Mouse (Mus musculus) forebrain, postnatal 0 days (tissue): ENCODE data around the gene Enpp3. TPM values are rescaled to one million over a fixed set of nuclear protein-coding genes. Genes with fewer than 3 reads are reported as not detected.
A peak's percentile ranks its signal among the peaks of the same experiment; 100 is the strongest.

Experiments used
- ATAC-seq: fragments of 200-750 bp; cut with Nextera tagmentation; 2 replicates; pipeline ENCODE4 v1.8.0; 2017; ENCODE audit warnings: mild to moderate bottlenecking, moderate library complexity
- DNase-seq: peaks from one replicate; pipeline ENCODE4 v3.0.0-alpha.2; 2015
- H3K27ac ChIP-seq: fragments of 300-500 bp; sonication (generic); 2 replicates; pipeline ENCODE4 v1.5.1; 2014; ENCODE audit warnings: low read depth, mild to moderate bottlenecking, antibody characterized with exemption, low read length, moderate library complexity, mixed read lengths
- H3K27me3 ChIP-seq: fragments of 300-500 bp; sonication (generic); 2 replicates; pipeline ENCODE4 v1.6.1; 2014; ENCODE audit warnings: mild to moderate bottlenecking, low read length, mixed read lengths; ENCODE audit not compliant: insufficient read depth
- H3K36me3 ChIP-seq: fragments of 300-500 bp; sonication (generic); 2 replicates; pipeline ENCODE4 v1.6.1; 2014; ENCODE audit warnings: mild to moderate bottlenecking, moderate library complexity; ENCODE audit not compliant: insufficient read depth
- H3K4me1 ChIP-seq: fragments of 300-500 bp; sonication (generic); 2 replicates; pipeline ENCODE4 v1.6.1; 2014; ENCODE audit warnings: antibody characterized with exemption; ENCODE audit not compliant: insufficient read depth
- H3K4me2 ChIP-seq: fragments of 300-500 bp; sonication (generic); 2 replicates; pipeline ENCODE4 v1.6.1; 2014; ENCODE audit warnings: low read depth, mild to moderate bottlenecking, moderate library complexity
- H3K4me3 ChIP-seq: fragments of 300-500 bp; sonication (generic); 2 replicates; pipeline ENCODE4 v1.5.1; 2014; ENCODE audit warnings: low read depth, low read length, mixed read lengths
- H3K9ac ChIP-seq: fragments of 300-500 bp; sonication (generic); 2 replicates; pipeline ENCODE4 v1.6.1; 2014; ENCODE audit warnings: mild to moderate bottlenecking
- H3K9me3 ChIP-seq: fragments of 300-500 bp; sonication (generic); 2 replicates; pipeline ENCODE4 v1.6.1; 2016; ENCODE audit warnings: low read length
- CTCF ChIP-seq: sonication (generic); IDR thresholded peaks from 2 replicates; pipeline ENCODE4 v1.5.1; 2016; ENCODE audit warnings: antibody characterized with exemption, control low read depth, low read depth
- whole genome bisulfite sequencing: fragments of 180-500 bp; shearing (Covaris S2); extraction: QIAGEN DNeasy Blood & Tissue Kit; methylation state at CpG from one replicate; pipeline ENCODE4 v1.1.7; 2014; 5-methylcytosine and 5-hydroxymethylcytosine counted together
- polyA plus RNA-seq: library from polyadenylated mRNA; unstranded; fragments of >200 nt; fragmentation: Nextera tagmentation; extraction: Ambion mirVana; gene quantifications from 2 replicates; pipeline ENCODE4 v1.2.1, GENCODE M21; 2015
- total RNA-seq: library from RNA; depleted of rRNA; stranded (reverse); fragments of >200 nt; gene quantifications from 2 replicates; pipeline ENCODE4 v1.2.3, GENCODE M21; 2014; rRNA removed

Gene Enpp3
- total and polyA plus RNA-seq, 2 experiments from 2014 or later, result 1.7 to 2.5 TPM

GRCm38 (mm10) chr10:24735027-24735777, 107.4 kb downstream of the Enpp3 start:
- Histone ChIP-seq H3K9ac (no peak overlapping the region), H3K9me3 (no peaks in the 10 kb centered on the region), H3K36me3 (no peaks in the 10 kb centered on the region), H3K27ac (no peak overlapping the region), H3K4me3 (no peak overlapping the region), H3K4me1 (no peaks in the 10 kb centered on the region), H3K4me2 (no peak overlapping the region), H3K27me3 (no peaks in the 10 kb centered on the region)
- 93% methylated on average over 5 of the region's 5 CpGs for WGBS
- TF ChIP-seq CTCF, result no peak
- ATAC-seq (no peak), DNase-seq (no peak)

GRCm38 (mm10) chr10:24727478-24727877, 115.1 kb downstream of the Enpp3 start:
- no peaks in the 10 kb centered on the region for H3K36me3 ChIP-seq
- H3K4me3 ChIP-seq, result no peak overlapping the region
- H3K27ac ChIP-seq, result no peak overlapping the region
- no peak overlapping the region for H3K9ac ChIP-seq
- no peak overlapping the region for H3K4me2 ChIP-seq
- H3K27me3 ChIP-seq, result no peaks in the 10 kb centered on the region
- WGBS, result 95% methylated on average over 4 of the region's 4 CpGs
- H3K9me3 ChIP-seq, result no peaks in the 10 kb centered on the region
- H3K4me1 ChIP-seq, result no peaks in the 10 kb centered on the region
- ATAC-seq, result no peak
- TF ChIP-seq CTCF, result no peak
- DNase-seq, result no peak

- H3K4me2 ChIP-seq, result no peak overlapping the region
- H3K4me1 ChIP-seq, result no peaks in the 10 kb centered on the region
- H3K36me3 ChIP-seq, result no peaks in the 10 kb centered on the region
- no peak overlapping the region for H3K9ac ChIP-seq
- no peak overlapping the region for H3K4me3 ChIP-seq
- 79% methylated on average over 2 of the region's 2 CpGs for WGBS
- ATAC-seq (peak; percentile 76), DNase-seq (no peak)
- H3K9me3 ChIP-seq, result no peaks in the 10 kb centered on the region
- no peaks in the 10 kb centered on the region for H3K27me3 ChIP-seq
- H3K27ac ChIP-seq, result no peak overlapping the region
- TF ChIP-seq CTCF, result no peak
Measured at GRCm38 (mm10) chr10:24725197-24725596, 117.4 kb downstream of the Enpp3 start.

Other genes with a start within 250 kb of the Enpp3 start
- gene Ccn2, start 247.4 kb downstream of the Enpp3 start, total RNA-seq, result 13.7 and 18.6 TPM in 2 replicates
- 2.9 and 4.4 TPM in 2 replicates for gene Ccn2, start 247.4 kb downstream of the Enpp3 start, polyA plus RNA-seq
- 3.7 and 6.1 TPM in 2 replicates for gene Enpp1, start 130.7 kb downstream of the Enpp3 start, total RNA-seq
- gene Enpp1, start 130.7 kb downstream of the Enpp3 start, polyA plus RNA-seq, result 2.2 TPM in 2 replicates
- 36.2 and 41.7 TPM in 2 replicates for gene Med23, start 27.2 kb upstream of the Enpp3 start, total RNA-seq
- gene Med23, start 27.2 kb upstream of the Enpp3 start, polyA plus RNA-seq, result 11.5 and 16.2 TPM in 2 replicates
- gene Arg1, start 84.7 kb upstream of the Enpp3 start, total RNA-seq, result 1.1 and 2.1 TPM in 2 replicates
- 0.69 and 0.73 TPM in 2 replicates for gene Arg1, start 84.7 kb upstream of the Enpp3 start, polyA plus RNA-seq